Mouse (Mus musculus): ENCODE data around the gene Atxn7l2. TPM values are rescaled to one million over a fixed set of nuclear protein-coding genes. Genes with fewer than 3 reads are reported as not detected.

Atxn7l2 gene
- polyA plus RNA-seq, 1 experiment from 2014 or later, result 28.9 TPM

DNA sequence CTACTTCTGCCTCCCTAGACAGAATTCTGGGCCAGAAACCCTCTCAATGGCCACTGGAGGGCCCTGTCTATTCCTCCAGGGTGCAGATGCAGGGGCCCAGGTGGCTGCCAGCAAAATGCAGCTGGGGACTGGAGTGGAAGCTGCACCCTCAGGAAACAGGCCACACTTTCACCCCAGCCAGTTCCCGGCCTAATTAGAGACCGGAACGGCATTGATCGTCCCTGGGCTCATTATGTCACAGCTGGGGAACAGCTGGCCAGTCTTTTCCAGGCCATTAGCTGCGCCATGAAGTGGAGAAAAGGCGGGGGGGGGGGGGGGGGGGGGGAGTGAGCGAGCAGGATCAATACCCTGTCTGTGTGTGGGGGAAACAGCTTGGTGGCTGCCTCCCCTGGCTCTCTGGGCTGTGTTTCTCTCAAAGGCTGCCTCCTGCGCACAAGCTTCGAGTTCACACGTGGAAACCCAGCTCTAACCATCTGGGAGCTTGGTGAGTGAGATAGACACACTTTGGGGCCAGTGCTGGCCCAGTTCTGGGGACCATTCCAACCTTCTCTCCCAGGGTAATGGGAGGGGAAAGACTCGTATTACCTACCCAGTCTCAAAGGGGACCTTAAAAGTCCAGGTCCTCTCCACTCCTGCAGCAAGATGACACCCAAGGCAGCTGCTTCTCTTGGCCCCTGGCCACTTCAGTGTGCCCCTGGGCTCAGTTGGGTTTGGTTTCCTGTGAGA lies 44.1 kb downstream of the Atxn7l2 start:
- Histone ChIP-seq H3K4me3 (no peak overlapping the region), H3K27ac (replicated peaks) (peak overlapping the region; percentile 81), H3K36me3 (no peaks in the 10 kb centered on the region), H3K27me3 (no peaks in the 10 kb centered on the region; the same call in 1 of the 2 replicates), H3K4me1 (peaks cover 47% of the 10 kb centered on the region), H3K9me3 (no peaks in the 10 kb centered on the region), H3K9ac (replicated peaks) (no peak overlapping the region; the same call in 1 of the 2 replicates), H3K4me2 (replicated peaks) (0 out of 2 replicates have a peak overlapping the region, but pooled peaks have one; percentile 24)
- WGBS, result 12% methylated on average over 9 of the region's 11 CpGs
- peak; percentile 66 for ATAC-seq (ENCODE audit: low FRiP score, low read depth)

DNA sequence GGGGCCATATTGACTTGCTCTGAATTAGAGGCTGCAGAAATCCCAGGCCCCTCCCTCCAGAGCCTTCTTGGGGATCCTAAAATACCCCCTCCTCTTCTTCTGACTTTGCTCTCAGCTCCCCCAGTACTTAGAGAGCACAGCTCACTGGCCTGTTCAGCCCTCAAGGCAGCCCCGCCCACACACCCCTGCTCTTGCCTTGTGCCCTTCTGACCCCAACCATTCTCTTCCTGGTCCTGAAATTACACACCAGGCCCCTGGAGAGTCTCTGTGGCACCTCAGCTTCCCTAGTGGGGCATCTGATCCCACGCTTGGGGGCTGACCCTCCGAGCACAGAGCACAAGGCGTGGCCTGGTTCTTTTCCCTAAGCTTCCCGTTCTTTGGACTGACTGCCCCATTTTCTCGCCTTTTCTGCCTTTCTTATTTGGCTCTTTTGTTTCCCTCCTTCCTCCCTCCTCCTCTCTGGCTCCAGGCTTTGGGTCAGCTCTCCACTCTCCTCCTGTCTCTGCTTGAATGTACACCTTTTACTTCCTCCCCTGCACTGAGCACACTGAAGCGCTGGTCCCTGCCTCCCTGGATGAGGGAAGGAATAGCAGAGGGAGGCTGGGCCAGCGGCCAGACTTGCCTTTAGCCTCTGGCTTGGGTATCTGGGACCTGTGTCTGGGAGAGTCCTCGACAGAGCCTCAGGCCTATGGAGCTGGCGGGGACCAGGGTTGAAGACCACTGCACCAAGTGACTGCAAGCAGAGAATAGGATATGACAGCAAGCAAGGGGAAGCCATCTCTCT lies 45.0 kb downstream of the Atxn7l2 start:
- Histone ChIP-seq H3K27ac (replicated peaks) (peak overlapping the region; percentile 81), H3K9ac (replicated peaks) (no peak overlapping the region; the same call in 1 of the 2 replicates), H3K4me1 (peaks cover 47% of the 10 kb centered on the region), H3K9me3 (no peaks in the 10 kb centered on the region), H3K4me3 (no peak overlapping the region), H3K27me3 (no peaks in the 10 kb centered on the region; the same call in 1 of the 2 replicates), H3K36me3 (no peaks in the 10 kb centered on the region), H3K4me2 (replicated peaks) (no peak overlapping the region)
- WGBS, result 26% methylated on average over 10 of the region's 10 CpGs
- peak; percentile 18; the same call in 1 of the 2 replicates for ATAC-seq (ENCODE audit: low FRiP score, low read depth)

DNA sequence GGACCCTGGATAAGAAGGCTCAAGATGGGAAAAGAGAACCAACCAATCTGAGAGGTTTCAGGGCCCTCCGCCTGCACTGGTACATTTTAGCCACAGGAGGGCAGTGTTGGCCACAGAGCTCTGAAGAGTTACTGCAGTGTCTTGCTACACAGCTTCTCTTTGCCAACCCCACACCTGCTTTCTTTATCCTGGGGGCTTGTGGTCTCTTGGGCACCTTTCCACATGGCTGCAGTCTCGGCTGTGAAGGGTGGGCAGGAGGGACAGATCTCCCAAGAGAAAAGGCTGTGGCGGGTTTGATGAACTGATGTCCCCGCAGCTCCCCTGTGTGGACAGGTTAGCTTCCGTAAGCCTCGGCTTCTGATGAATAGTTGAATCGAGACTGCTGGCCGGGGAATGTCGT lies 45.9 kb downstream of the Atxn7l2 start:
- H3K9me3 ChIP-seq, result no peaks in the 10 kb centered on the region
- no peak overlapping the region for H3K4me3 ChIP-seq
- H3K36me3 ChIP-seq, result no peaks in the 10 kb centered on the region
- 30% methylated on average over 9 of the region's 9 CpGs for WGBS
- H3K4me1 ChIP-seq, result peaks cover 47% of the 10 kb centered on the region
- ATAC-seq (ENCODE audit: low FRiP score, low read depth), result peak; percentile 65
- no peak overlapping the region for H3K9ac ChIP-seq (replicated peaks)
- H3K4me2 ChIP-seq (replicated peaks), result peak overlapping the region; percentile 38; the same call in 1 of the 2 replicates
- 0 out of 2 replicates have a peak overlapping the region, but pooled peaks have one; percentile 81 for H3K27ac ChIP-seq (replicated peaks)
- H3K27me3 ChIP-seq, result no peaks in the 10 kb centered on the region; the same call in 1 of the 2 replicates

DNA sequence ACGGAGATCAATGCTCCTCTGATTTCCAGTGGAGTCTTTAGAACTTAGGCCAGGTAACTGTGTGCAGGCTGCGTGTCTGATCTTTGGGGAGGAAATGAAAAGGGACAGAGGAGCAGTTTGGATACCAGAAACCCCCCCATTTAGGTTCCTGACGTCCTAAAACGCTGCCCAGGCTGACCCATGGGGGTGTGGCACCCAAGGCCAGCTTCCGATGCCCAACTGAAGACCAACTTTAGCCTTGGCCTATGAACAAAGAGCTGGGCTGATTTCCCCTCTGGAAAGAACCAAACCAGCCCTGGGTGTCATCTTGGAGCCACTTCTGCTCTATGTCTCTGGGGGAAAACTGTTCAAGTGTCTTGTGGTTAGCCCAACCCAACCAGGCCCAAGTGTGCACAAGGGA lies 46.6 kb downstream of the Atxn7l2 start:
- no peaks in the 10 kb centered on the region for H3K36me3 ChIP-seq
- H3K4me1 ChIP-seq, result peaks cover 44% of the 10 kb centered on the region
- H3K9me3 ChIP-seq, result no peaks in the 10 kb centered on the region
- H3K27me3 ChIP-seq, result no peaks in the 10 kb centered on the region; the same call in 1 of the 2 replicates
- no peak overlapping the region for H3K27ac ChIP-seq (replicated peaks)
- ATAC-seq (ENCODE audit: low FRiP score, low read depth), result no peak
- H3K9ac ChIP-seq (replicated peaks), result no peak overlapping the region
- H3K4me3 ChIP-seq, result no peak overlapping the region
- no peak overlapping the region for H3K4me2 ChIP-seq (replicated peaks)
- WGBS, result 62% methylated on average over 5 of the region's 5 CpGs

DNA sequence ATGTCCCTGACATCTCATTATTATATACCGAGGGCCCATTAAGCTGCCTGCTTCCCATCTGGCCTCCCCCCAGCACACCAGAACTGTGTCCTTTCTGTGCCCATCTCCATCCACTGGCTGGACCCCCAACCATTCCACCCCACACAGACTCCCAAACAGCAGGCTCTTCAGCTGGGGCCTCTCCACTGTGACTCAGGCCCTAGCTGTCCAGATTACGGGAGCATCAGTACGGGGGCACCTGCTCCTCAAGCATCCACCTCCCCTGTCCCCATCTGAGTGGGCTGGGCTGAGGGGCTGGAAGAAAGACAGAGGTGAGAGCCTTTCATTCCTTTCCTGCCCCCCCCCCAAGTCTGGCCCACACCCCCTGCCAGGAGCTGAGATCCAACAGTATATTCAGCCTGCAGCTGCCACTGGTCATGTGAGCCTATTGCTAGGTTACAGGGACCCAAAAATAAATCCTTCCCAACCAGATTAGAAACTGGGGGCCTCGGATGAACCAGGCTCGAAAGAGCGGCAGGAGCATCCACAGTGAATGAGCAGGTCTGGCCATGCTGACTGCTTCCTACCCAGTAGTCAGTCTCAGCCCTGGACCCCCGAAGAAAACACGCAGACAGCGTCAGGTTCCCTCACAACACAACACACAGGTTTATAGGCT lies 52.2 kb downstream of the Atxn7l2 start:
- 45% methylated on average over 9 of the region's 9 CpGs for WGBS
- ATAC-seq (ENCODE audit: low FRiP score, low read depth), result peak; percentile 68
- H3K9ac ChIP-seq (replicated peaks), result peak overlapping the region; percentile 28
- H3K4me3 ChIP-seq, result no peak overlapping the region
- H3K36me3 ChIP-seq, result no peaks in the 10 kb centered on the region
- H3K27me3 ChIP-seq, result no peaks in the 10 kb centered on the region
- H3K4me2 ChIP-seq (replicated peaks), result no peak overlapping the region
- peaks cover 21% of the 10 kb centered on the region for H3K4me1 ChIP-seq
- H3K9me3 ChIP-seq, result no peaks in the 10 kb centered on the region
- peak overlapping the region; percentile 55 for H3K27ac ChIP-seq (replicated peaks)

DNA sequence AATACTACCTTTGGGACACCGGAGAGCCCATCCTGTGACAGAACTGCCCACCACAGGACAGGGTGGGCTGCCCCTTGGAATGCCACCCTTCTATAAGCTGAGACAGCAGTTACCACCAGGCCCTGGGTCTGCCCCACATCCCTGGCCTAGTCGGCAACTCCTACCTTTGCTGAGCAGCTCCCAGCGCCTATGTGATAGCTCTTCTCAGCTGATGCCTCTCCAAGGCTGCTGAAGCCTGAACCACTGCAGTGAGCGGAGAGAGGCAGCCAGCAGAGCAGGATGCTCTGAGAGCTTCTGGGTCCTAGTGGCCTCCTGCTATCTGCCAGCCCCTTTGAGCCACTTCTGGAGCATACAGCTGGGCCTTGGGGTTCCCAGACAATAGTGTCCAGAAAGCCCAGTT lies 56.1 kb downstream of the Atxn7l2 start, which contains the start of gene Gpr61:
TSS of gene Gpr61 (minus strand) at position 227 of the 400 bp plus-strand sequence.
- peak within 1 kb of the TSS; percentile 24; the same call in 1 of the 2 replicates for H3K4me2 ChIP-seq (replicated peaks)

DNA sequence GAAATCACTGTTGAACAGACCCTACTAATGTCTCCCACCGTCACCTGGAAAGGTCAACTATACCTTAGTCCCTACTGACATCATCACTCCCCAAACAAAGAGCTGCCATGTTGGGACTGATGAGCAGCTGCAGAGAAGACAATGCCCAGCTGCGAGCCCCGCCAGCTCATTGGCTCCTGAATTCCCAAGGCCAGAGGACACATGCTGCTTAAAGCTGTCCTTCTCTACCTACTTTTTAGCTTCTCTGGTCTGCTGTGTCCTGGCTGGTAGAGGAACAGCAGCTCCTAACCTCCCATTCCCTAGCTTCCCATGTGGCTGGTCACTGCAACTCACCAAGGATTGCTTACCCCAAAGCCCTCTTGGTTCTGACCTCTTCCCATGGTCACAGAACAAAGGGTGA lies 58.4 kb downstream of the Atxn7l2 start:
- 83% methylated on average over 3 of the region's 3 CpGs for WGBS
- ATAC-seq (ENCODE audit: low FRiP score, low read depth), result no peak
- peaks cover 7% of the 10 kb centered on the region; the same call in 1 of the 2 replicates for H3K4me1 ChIP-seq
- no peaks in the 10 kb centered on the region for H3K36me3 ChIP-seq
- no peak overlapping the region for H3K4me2 ChIP-seq (replicated peaks)
- H3K9me3 ChIP-seq, result no peaks in the 10 kb centered on the region
- H3K27me3 ChIP-seq, result no peaks in the 10 kb centered on the region
- H3K27ac ChIP-seq (replicated peaks), result no peak overlapping the region
- no peak overlapping the region for H3K9ac ChIP-seq (replicated peaks)
- H3K4me3 ChIP-seq, result no peak overlapping the region

More for the DNA sequence above, 56.1 kb downstream of the Atxn7l2 start, which contains the start of gene Gpr61:
- no peak for ATAC-seq (ENCODE audit: low FRiP score, low read depth)
- Histone ChIP-seq H3K9me3 (no peaks in the 10 kb centered on the region), H3K9ac (replicated peaks) (0 out of 2 replicates have a peak within 1 kb of the TSS, but pooled peaks have one; percentile 11), H3K4me1 (peaks cover 21% of the 10 kb centered on the region), H3K36me3 (no peaks in the 10 kb centered on the region), H3K27ac (replicated peaks) (no peak within 1 kb of the TSS), H3K4me3 (peak within 1 kb of the TSS; percentile 13), H3K27me3 (no peaks in the 10 kb centered on the region)
- 52% methylated on average over 4 of the region's 4 CpGs for WGBS

Other genes starting within 250 kb of the Atxn7l2 start
- not detected in 2 replicates for gene Gstm3, start 241.7 kb downstream of the Atxn7l2 start, polyA plus RNA-seq (2016; fragmentation: Nextera tagmentation; extraction: Ambion mirVana)
- 10.5 and 15.6 TPM in 2 replicates for gene Gstm2, start 224.5 kb downstream of the Atxn7l2 start, polyA plus RNA-seq (2016; fragmentation: Nextera tagmentation; extraction: Ambion mirVana)
- 22.5 and 25.5 TPM in 2 replicates for gene Gstm1, start 193.0 kb downstream of the Atxn7l2 start, polyA plus RNA-seq (2016; fragmentation: Nextera tagmentation; extraction: Ambion mirVana)
- gene Gstm4, start 166.0 kb downstream of the Atxn7l2 start, polyA plus RNA-seq (2016; fragmentation: Nextera tagmentation; extraction: Ambion mirVana), result 12.6 and 13.5 TPM in 2 replicates
- 50.7 and 51.5 TPM in 2 replicates for gene Ampd2, start 124.3 kb downstream of the Atxn7l2 start, polyA plus RNA-seq (2016; fragmentation: Nextera tagmentation; extraction: Ambion mirVana)
- 0.41 and 0.50 TPM in 2 replicates for gene Gnat2, start 118.1 kb downstream of the Atxn7l2 start, polyA plus RNA-seq (2016; fragmentation: Nextera tagmentation; extraction: Ambion mirVana)
- 189 and 199 TPM in 2 replicates for gene Gnai3, start 64.8 kb downstream of the Atxn7l2 start, polyA plus RNA-seq (2016; fragmentation: Nextera tagmentation; extraction: Ambion mirVana)
- 0.80 and 1.0 TPM in 2 replicates for gene Gpr61, start 56.1 kb downstream of the Atxn7l2 start, polyA plus RNA-seq (2016; fragmentation: Nextera tagmentation; extraction: Ambion mirVana)
- gene Amigo1, start 24.6 kb downstream of the Atxn7l2 start, polyA plus RNA-seq (2016; fragmentation: Nextera tagmentation; extraction: Ambion mirVana), result 7.5 and 9.3 TPM in 2 replicates
- gene Cyb561d1, start 9.7 kb downstream of the Atxn7l2 start, polyA plus RNA-seq (2016; fragmentation: Nextera tagmentation; extraction: Ambion mirVana), result 5.6 TPM in 2 replicates
- 1.3 and 2.0 TPM in 2 replicates for gene Sypl2, start 15.7 kb upstream of the Atxn7l2 start, polyA plus RNA-seq (2016; fragmentation: Nextera tagmentation; extraction: Ambion mirVana)
- 220 and 232 TPM in 2 replicates for gene Psma5, start 46.0 kb upstream of the Atxn7l2 start, polyA plus RNA-seq (2016; fragmentation: Nextera tagmentation; extraction: Ambion mirVana)
- 31.2 and 38.5 TPM in 2 replicates for gene Sort1, start 73.1 kb upstream of the Atxn7l2 start, polyA plus RNA-seq (2016; fragmentation: Nextera tagmentation; extraction: Ambion mirVana)
- not detected in 2 replicates for gene Mybphl, start 154.0 kb upstream of the Atxn7l2 start, polyA plus RNA-seq (2016; fragmentation: Nextera tagmentation; extraction: Ambion mirVana)
- 60.6 and 61.9 TPM in 2 replicates for gene Psrc1, start 172.9 kb upstream of the Atxn7l2 start, polyA plus RNA-seq (2016; fragmentation: Nextera tagmentation; extraction: Ambion mirVana)
- gene Celsr2, start 204.6 kb upstream of the Atxn7l2 start, polyA plus RNA-seq (2016; fragmentation: Nextera tagmentation; extraction: Ambion mirVana), result 73.3 and 78.2 TPM in 2 replicates
- gene Sars, start 234.3 kb upstream of the Atxn7l2 start, polyA plus RNA-seq (2016; fragmentation: Nextera tagmentation; extraction: Ambion mirVana), result 184 and 192 TPM in 2 replicates

Data from midbrain, embryonic 12.5 days (tissue).